Mouse (Mus musculus) gastrocnemius, postnatal 25 days (tissue): ENCODE results near the gene Slfn8. TPM values are rescaled to one million over a fixed set of nuclear protein-coding genes. Genes with fewer than 3 reads are reported as not detected.
"Not testable (repeated sequence)": the region's sequence is repeated elsewhere in the genome, so short reads cannot be mapped to it uniquely, and the experiment has no call there.

Source experiments
- DNase-seq: peaks from one replicate; pipeline ENCODE4 v3.0.0; 2022
- microRNA-seq, 2 experiments: library from miRNA; unstranded; fragments of <30 nt; microRNA quantifications; one replicate each; pipeline ENCODE4 v1.2.0; 2021; ENCODE audit warnings: borderline replicate concordance in 2 of 2
- total RNA-seq, 2 experiments: library from RNA; stranded (reverse); gene quantifications; 1 replicate in 1 of 2; 2 replicates in 1 of 2; pipeline ENCODE4 v1.2.3; 2021

The Slfn8 gene
- total RNA-seq, 2 experiments from 2014 or later = 0.19 TPM; not detected in 1

DNA sequence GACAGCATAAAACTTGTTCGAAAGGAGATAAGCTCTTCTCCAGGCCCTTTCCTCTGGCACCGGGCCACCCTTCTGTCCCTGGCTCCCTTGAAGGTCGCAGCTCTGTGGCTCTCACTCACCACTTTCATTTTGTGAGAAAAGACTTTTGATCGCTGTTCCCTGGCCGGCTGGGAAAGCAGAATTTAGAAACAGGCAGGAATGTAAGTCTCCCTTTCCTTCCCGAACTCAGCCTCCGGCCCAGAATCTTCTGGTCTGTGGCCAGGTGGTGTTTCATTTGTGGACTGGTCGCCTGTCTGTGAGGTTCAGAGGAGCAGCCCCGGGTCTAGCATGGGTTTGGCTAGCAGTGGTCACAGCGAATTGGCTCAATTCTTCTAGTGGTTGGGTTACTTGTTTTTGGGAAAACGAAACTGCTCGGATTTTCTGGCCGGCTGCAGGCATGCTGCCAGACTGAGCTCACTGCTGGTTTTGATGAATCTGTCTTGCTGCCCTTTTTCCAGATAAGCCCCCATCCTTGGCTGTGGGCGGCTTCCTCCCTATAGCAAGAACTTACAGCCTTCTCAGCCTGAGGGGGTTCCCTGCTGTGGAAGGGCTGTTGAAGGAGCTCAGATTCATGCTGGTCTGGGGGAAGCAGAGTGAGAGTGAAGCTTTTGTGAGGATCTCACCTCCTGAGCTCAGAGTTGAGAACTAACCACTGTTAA is 29.0 kb downstream of the Slfn8 start, which contains the start of gene Slfn9:
Gene Slfn9, minus strand, starts transcription at position 362 of the 698 bp plus-strand sequence.
- DNase-seq = peak; percentile 36

DNA sequence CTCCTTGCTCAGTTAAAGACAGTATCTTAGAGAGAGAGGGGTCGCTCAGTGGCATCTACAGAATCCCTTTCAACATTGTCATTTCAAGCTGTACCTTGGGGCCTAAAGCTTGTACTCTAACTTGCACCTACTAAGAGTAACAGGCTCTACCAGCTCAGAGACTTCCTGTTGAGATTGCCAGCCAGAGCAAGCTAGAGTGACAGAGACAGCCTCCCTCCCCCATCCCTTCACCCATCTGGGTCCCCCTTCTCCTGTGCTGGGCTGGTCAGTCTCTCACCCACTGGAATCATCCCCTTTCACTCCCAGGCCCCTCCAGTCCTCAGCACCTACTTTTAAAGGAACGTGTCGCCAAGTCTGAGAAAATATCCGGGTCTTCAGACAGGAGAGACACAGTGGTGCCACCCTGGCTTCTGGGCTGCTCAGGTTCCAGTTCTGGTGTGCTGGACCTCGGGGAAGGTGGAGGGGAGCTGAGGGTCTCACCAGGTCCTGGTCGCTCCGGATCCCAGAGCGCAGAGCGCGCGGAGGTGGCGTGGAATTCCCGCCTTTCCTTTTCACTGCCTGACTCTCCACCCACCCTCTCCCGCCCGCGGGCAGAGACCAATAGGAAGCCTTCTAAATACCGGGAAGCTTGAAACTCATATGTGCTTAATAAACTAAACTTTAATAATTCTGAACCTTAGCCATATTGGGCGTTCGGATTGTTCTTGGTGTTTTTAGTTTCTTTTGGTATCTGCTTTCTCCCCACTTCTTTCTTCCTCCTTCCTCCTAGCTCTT is 29.8 kb downstream of the Slfn8 start:
- not testable (repeated sequence) for DNase-seq

DNA sequence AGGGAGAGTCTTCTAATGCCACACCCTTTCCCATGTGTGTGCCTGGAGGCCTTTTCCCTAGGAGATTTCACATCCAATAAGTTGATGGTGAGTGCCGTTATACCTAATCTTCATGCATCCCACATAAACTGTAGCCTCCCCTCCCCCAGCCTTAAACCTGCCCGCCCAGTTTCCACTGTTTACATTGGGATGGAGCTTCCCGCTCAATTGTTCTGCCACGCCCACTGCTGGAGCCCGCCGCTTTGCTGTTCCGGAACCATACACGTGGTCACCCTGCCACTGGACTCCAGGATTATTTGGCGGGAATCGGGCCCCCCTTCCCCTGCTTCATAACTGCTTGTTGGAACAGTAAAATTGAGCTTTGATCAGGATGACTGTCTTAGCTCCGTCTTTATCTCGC is 31.3 kb downstream of the Slfn8 start:
- DNase-seq = no peak

DNA sequence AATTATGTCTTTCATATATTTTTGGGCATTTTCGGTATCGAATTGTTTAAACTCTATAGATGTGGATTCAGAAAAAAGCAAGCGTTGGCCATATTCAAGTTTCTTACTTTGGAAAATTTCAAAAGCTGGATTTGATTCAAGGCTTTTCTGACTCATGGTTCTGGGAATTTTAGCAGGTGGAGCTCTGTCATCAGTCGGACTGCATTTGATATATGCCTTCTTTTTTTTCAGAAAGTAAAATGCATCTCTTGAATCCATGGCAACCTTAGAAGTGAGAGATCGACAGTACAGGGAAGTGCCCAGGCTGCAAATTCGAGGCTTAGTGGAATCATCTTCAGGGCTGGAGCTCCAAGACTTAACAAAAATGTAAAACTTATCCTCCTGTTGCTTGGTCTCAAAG is 33.0 kb downstream of the Slfn8 start:
- DNase-seq = no peak

DNA sequence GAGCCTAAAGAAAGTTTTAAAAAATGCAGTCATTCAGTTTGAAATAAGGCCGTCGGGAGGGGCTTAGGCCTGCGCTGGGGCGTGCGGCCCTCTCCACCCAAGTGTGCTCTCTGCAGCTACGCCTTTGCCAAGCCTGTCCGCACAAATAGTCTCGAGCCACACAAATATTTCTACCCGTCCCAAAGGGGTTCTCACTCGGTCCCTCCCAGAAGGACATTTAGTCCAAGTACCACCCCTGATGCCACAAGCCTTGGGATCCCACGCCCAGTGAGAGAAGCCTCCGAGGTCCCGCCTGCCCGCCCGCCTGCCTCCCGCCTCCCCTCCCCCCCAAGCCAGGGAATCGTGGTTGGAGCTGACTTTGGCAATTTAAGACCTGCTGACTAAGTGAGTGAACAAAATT is 37.4 kb downstream of the Slfn8 start:
- peak; percentile 26 for DNase-seq

DNA sequence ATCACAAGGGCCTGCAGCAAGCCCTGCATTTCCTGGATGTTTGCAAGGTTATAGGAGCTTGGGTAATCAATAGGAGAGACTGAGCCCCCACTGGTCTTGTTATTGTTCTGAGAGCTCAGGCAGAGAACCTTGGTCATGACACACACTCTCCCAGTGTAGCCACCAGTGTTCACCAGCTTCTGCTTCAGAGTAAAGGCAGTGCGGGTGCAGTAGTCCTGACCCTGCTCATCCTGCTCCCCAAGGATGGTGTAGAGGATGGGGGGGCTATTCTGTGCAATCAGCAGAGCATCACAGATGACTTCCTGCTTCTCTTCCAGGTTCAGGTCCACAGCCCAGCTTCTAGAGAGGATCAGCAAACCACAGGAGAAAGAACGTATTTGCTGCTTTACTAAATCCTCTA is 38.2 kb downstream of the Slfn8 start:
- not testable (repeated sequence) for DNase-seq

DNA sequence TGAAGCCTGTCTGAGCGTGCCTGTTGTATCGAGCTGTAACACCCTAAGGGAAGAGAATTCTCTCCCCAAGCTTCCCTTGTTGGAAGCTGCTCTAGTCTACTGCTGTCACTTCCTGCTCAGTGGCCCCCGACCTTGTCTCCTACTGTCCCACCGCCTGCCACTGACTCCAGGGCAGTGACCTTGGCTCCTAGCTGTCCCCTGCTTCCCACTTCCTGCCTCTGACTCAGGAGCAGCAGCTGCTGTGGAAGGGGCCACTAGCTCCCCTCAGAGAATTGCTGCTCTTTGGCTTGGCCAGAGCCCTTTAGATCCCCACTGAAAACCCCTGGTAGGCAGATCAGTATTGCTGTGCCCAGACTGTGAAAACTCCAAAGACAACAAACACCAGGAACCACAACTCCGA is 46.7 kb downstream of the Slfn8 start:
- DNase-seq = no peak

DNA sequence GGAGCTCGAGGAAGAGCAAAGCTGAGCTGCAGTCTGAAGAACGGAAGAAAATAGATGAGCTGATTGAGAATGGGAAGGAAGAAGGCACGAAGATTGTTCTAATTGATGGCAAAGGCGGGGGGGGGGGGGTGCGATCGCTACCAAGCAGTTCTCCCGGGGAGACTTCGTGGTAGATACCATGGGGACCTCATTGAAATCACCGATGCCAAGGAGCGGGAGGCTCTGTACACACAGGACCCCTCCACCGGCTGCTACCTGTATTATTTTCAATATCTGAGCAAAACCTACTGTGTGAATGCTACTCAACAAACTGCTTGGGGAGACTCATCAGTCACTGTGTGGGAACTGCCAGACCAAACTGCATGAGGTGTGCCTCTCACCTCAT is 49.0 kb downstream of the Slfn8 start:
- DNase-seq = no peak

DNA sequence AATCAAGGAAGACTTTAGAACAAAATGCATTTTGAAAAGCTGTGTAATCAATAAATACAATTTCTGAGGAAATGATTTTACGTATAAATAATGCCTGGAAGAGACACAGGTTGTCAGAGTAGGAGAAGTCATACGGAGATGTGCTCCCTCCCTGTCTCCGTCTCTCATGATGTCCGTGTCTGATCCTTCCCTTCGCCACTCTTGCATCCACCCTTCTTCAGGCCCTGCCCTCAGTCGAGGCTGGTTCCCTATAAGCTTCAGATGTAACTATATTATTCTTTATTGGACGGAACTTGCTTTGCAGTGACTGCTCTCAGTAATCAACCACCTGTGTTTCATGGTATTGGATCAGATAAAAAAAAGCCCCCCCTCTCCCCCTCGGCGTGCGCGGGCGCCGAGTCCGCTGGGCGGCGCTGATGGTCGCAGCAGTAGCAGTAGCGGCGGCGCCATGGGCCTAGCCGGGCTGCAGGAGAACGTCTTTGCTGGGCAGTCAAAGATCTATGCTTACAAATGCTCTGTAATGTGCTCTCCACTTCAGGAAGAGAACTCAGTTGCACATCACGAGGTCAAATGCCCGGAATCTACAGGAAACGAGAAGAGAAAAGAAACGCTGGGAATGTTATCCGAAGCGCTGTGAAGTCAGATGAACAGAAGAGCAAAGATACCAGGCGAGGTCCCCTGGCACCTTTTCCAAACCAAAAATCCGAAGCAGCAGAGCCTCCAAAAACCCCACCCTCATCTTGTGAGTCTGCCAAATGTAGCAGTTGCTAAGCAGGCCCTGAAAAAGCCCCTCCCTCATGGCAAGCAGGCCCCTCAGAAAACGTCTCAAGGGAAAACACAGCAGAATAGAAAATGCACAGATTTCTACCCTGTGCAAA is 49.7 kb downstream of the Slfn8 start:
- DNase-seq = peak; percentile 19

DNA sequence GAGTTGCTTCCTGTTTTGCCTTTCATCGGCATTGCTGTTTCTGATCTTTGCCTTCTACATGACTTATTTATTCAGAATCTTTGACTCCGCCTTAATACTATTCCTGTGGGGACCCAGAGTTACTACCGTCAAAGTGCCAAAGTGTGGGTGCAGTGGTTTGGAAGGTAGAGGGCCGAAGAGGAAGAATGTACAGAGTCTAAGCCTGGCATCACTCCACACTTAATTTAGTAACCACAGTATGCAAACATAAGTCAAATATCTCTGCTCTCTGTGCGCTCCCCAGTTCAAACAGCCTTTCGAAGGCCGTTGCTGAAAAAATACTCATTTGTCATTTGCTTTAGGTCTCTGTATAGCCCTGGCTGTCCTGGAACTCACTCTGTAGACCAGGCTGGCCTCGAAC is 58.4 kb downstream of the Slfn8 start:
- DNase-seq = no peak

DNA sequence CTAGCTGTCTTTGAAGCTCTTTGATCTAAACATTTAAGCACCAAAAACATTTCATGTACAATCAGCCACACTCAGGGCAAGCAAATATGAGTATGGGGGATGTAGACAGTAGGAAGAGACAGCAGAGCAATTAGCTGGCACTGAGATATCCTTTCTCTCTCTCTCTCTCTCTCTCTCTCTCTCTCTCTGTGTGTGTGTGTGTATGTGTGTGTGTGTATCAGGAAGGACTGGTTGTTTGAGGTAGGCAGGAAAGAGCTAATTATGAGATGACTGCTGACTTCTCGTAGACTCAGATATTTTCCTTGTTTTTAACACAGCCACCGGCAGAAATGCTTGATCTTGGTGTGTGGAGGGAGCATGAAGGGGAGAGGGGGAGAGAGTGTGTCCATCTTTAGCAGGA is 58.9 kb downstream of the Slfn8 start:
- DNase-seq = no peak

DNA sequence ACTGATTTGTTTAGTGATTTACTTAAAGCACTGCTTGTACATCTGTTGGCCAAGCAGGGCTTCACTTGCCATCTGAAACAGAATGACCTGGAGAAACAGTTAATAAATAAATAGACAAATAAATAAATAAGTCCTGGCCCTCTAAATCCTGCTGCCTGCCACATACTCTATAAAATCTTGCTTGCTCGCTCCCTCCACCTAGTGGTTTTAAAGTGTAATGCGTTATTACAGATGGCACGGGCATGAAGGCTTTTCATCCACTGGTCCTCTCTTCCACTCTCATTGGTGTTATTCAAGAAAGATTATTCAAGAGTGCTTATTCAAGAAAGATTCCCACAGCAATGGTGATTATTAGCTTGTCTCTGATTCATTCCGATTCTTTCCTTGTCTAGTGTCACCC is 61.0 kb downstream of the Slfn8 start:
- DNase-seq = no peak

DNA sequence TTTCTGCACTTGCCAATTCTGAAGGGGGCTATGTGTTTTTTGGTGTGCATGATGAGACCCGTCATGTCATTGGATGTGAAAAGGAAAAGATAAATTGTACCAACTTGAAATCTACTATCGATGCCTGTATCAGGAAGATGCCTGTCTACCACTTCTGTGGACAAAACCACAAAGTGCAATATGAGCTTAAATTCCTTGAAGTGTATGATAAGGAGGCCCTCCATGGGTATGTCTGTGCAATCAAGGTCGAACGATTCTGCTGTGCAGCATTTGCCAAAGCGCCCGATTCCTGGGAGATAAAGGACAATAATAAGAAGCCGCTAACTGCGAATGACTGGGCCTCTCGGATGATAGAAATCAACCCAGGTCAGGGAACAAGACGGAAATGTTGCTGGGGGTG is 63.7 kb downstream of the Slfn8 start:
- DNase-seq = no peak

DNA sequence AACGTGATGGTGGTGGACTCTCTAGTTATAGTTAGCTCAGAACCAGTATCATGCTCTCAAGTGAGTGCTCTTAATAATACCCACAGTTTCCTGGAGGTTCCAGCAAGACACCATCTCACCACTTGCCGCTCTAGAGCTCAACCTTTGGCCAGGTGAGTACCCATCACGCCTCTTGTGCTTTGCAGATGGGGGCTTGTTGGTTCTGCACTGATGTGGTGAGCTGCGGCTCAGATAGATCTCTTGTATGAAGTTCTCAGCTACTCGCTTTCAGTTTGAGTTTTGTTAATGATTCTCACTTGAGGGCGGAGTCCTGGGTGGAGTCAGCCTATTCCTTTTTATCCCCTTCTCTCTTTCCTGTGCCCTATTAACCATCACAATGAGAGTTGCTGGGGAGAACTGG is 66.0 kb downstream of the Slfn8 start:
- DNase-seq = no peak

DNA sequence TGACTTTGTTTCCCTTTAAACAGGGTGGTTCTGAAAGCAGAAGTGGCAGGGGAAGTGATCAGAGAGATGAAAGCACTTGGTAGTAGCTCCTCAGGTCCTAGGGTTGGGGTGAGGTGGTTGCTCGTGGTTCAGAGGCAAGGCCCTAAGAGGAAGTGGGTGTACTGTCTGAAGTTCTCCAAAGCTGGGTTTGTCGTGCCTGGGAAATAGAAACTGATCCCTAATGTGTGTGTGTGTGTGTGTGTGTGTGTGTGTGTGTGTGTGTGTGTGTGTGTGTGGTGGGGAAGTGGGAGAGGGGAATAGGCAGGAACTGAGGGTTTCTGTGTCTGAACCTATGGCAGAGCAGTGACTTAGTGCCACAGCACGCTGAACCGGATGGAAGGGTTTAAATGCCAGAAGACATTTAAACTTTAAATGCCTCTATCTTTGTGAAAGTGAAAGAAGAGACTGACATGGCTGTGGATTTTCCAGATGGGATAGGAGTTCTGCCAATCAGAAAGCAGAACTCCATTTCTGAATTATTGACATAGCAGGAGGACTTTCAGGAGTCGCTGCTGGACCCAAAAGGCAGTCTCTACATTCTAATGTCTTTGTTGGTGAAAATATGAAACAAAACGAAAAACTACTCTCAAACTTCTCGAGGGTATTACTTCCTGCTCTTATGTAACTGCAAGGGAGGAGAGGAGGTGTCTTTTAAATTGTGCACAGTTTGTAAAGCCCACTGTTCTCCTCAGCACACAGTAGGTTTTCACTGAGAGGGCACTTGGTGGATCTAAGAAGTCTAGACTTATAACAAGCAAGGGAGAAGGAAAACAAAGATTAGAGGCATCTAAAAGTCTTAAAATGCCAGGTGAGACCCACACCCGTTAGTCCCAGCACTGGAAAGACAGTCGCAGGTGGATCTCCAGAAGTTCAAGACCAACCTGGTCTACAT is 67.7 kb downstream of the Slfn8 start:
- no peak for DNase-seq

Small RNAs within 50 kb of the gene (microRNA-seq; reads per million reads assigned to microRNA genes)
- gene Gm27598 (0 reads per million in 2 experiments), gene Mir7679 (0 reads per million in 2 experiments)

Other genes with a start within 250 kb of the Slfn8 start
- gene Lig3, start 239.7 kb downstream of the Slfn8 start, total RNA-seq = 10 to 100 TPM; 15.0 to 17.4 TPM
- gene Rffl, start 149.6 kb downstream of the Slfn8 start, total RNA-seq = 1 to 10 TPM; 6.0 to 6.3 TPM
- gene Rad51d, start 130.2 kb downstream of the Slfn8 start, total RNA-seq = 1 to 10 TPM; 3.4 to 5.0 TPM
- gene Fndc8, start 128.7 kb downstream of the Slfn8 start, total RNA-seq = not detected
- gene Nle1, start 112.4 kb downstream of the Slfn8 start, total RNA-seq = 10 to 100 TPM; 11.9 to 12.1 TPM
- 100 to 1,000 TPM; 130 to 163 TPM for gene Unc45b, start 110.3 kb downstream of the Slfn8 start, total RNA-seq
- gene Slfn5, start 69.5 kb downstream of the Slfn8 start, total RNA-seq = 10 to 100 TPM; 18.9 to 27.1 TPM
- under 1 TPM; 0.20 to 0.59 TPM for gene Slfn9, start 29.0 kb downstream of the Slfn8 start, total RNA-seq
- 1 to 10 TPM in 1 of 2 experiments, under 1 TPM in 1; 0.69 to 1.9 TPM for gene Slfn2, start 44.3 kb upstream of the Slfn8 start, total RNA-seq
- gene Slfn1, start 96.0 kb upstream of the Slfn8 start, total RNA-seq = not detected
- gene Slfn4, start 154.4 kb upstream of the Slfn8 start, total RNA-seq = under 1 TPM in 1 of 2 experiments, not detected in 1; 0.08 TPM
- 1 to 10 TPM; 1.2 to 1.3 TPM for gene Slfn3, start 170.5 kb upstream of the Slfn8 start, total RNA-seq